Mouse (Mus musculus): ENCODE measurements around the gene Zfp618. TPM values are rescaled to one million over a fixed set of nuclear protein-coding genes. Genes with fewer than 3 reads are reported as not detected.

The Zfp618 gene
- polyA plus RNA-seq, 1 experiment from 2014 or later = 6.7 TPM

- no peak for DNase-seq (ENCODE audit: low spot score)
Measured at GRCm38 (mm10) chr4:63049596-63050318, 84.4 kb downstream of the Zfp618 start.

GRCm38 (mm10) chr4:63050319-63050676 lies 84.9 kb downstream of the Zfp618 start:
- Histone ChIP-seq H3K36me3 (ENCODE audit: control insufficient read depth, insufficient read depth, low read length) (no peaks in the 10 kb centered on the region), H3K27ac (replicated peaks) (no peak overlapping the region), H3K9me3 (ENCODE audit: control insufficient read depth, low read length) (no peaks in the 10 kb centered on the region), H3K27me3 (ENCODE audit: control insufficient read depth, insufficient read depth, low read length) (no peaks in the 10 kb centered on the region), H3K4me3 (ENCODE audit: low read depth, low read length) (no peak overlapping the region), H3K4me1 (replicated peaks; ENCODE audit: control insufficient read depth, insufficient read depth) (no peaks in the 10 kb centered on the region; the same call in 1 of the 2 replicates), H3K9ac (ENCODE audit: low read length) (no peak overlapping the region), H3K4me2 (replicated peaks; ENCODE audit: low read depth) (no peak overlapping the region)
- TF ChIP-seq CTCF (IDR thresholded peaks at IDR 0.05; ENCODE audit: low read depth) = no peak
- DNase-seq (ENCODE audit: low spot score) = no peak
- WGBS = 50% methylated on average over 4 of the region's 4 CpGs
- no peak for ATAC-seq (ENCODE audit: low FRiP score, low TSS enrichment)

More at GRCm38 (mm10) chr4:63049596-63050318, 84.4 kb downstream of the Zfp618 start:
- TF ChIP-seq EP300 (optimal IDR thresholded peaks at IDR 0.05) (no peak), CTCF (IDR thresholded peaks at IDR 0.05; ENCODE audit: low read depth) (no peak)
- H3K4me3 ChIP-seq (ENCODE audit: low read depth, low read length) = no peak overlapping the region
- ATAC-seq (ENCODE audit: low FRiP score, low TSS enrichment) = no peak
- H3K4me1 ChIP-seq (replicated peaks; ENCODE audit: control insufficient read depth, insufficient read depth) = no peaks in the 10 kb centered on the region; the same call in 1 of the 2 replicates
- H3K27me3 ChIP-seq (ENCODE audit: control insufficient read depth, insufficient read depth, low read length) = no peaks in the 10 kb centered on the region
- no peak overlapping the region for H3K9ac ChIP-seq (ENCODE audit: low read length)
- H3K36me3 ChIP-seq (ENCODE audit: control insufficient read depth, insufficient read depth, low read length) = no peaks in the 10 kb centered on the region
- H3K9me3 ChIP-seq (ENCODE audit: control insufficient read depth, low read length) = no peaks in the 10 kb centered on the region
- H3K27ac ChIP-seq (replicated peaks) = peak overlapping the region; percentile 13; the same call in 1 of the 2 replicates
- H3K4me2 ChIP-seq (replicated peaks; ENCODE audit: low read depth) = no peak overlapping the region

- H3K27me3 ChIP-seq (ENCODE audit: control insufficient read depth, insufficient read depth, low read length) = no peaks in the 10 kb centered on the region
- WGBS = 58% methylated on average over 4 of the region's 4 CpGs
- no peaks in the 10 kb centered on the region for H3K9me3 ChIP-seq (ENCODE audit: control insufficient read depth, low read length)
- H3K4me1 ChIP-seq (replicated peaks; ENCODE audit: control insufficient read depth, insufficient read depth) = no peaks in the 10 kb centered on the region; the same call in 1 of the 2 replicates
- no peak for DNase-seq (ENCODE audit: low spot score)
- no peak overlapping the region for H3K4me3 ChIP-seq (ENCODE audit: low read depth, low read length)
- H3K27ac ChIP-seq (replicated peaks) = no peak overlapping the region
- TF ChIP-seq CTCF (IDR thresholded peaks at IDR 0.05; ENCODE audit: low read depth) (no peak), EP300 (optimal IDR thresholded peaks at IDR 0.05) (no peak)
- H3K9ac ChIP-seq (ENCODE audit: low read length) = no peak overlapping the region
- H3K36me3 ChIP-seq (ENCODE audit: control insufficient read depth, insufficient read depth, low read length) = no peaks in the 10 kb centered on the region
- no peak for ATAC-seq (ENCODE audit: low FRiP score, low TSS enrichment)
- H3K4me2 ChIP-seq (replicated peaks; ENCODE audit: low read depth) = no peak overlapping the region
Measured at GRCm38 (mm10) chr4:63050949-63051348, 85.6 kb downstream of the Zfp618 start.

- no peak overlapping the region for H3K9ac ChIP-seq (ENCODE audit: low read length)
- H3K4me1 ChIP-seq (replicated peaks; ENCODE audit: control insufficient read depth, insufficient read depth) = peaks cover 6% of the 10 kb centered on the region
- H3K4me2 ChIP-seq (replicated peaks; ENCODE audit: low read depth) = no peak overlapping the region
- peak; percentile 81 for ATAC-seq (ENCODE audit: low FRiP score, low TSS enrichment)
- H3K36me3 ChIP-seq (ENCODE audit: control insufficient read depth, insufficient read depth, low read length) = no peaks in the 10 kb centered on the region
- H3K9me3 ChIP-seq (ENCODE audit: control insufficient read depth, low read length) = no peaks in the 10 kb centered on the region
- 32% methylated on average over 7 of the region's 7 CpGs for WGBS
- no peak overlapping the region for H3K4me3 ChIP-seq (ENCODE audit: low read depth, low read length)
- TF ChIP-seq EP300 (optimal IDR thresholded peaks at IDR 0.05) = no peak
- TF ChIP-seq CTCF (IDR thresholded peaks at IDR 0.05; ENCODE audit: low read depth) = no peak
- H3K27me3 ChIP-seq (ENCODE audit: control insufficient read depth, insufficient read depth, low read length) = no peaks in the 10 kb centered on the region
- DNase-seq (ENCODE audit: low spot score) = peak; percentile 42
- peak overlapping the region; percentile 59 for H3K27ac ChIP-seq (replicated peaks)
Measured at GRCm38 (mm10) chr4:63051940-63052661, 86.7 kb downstream of the Zfp618 start.

GRCm38 (mm10) chr4:63052662-63053033 lies 87.3 kb downstream of the Zfp618 start:
- Histone ChIP-seq H3K27me3 (ENCODE audit: control insufficient read depth, insufficient read depth, low read length) (no peaks in the 10 kb centered on the region), H3K4me1 (replicated peaks; ENCODE audit: control insufficient read depth, insufficient read depth) (peaks cover 6% of the 10 kb centered on the region), H3K9me3 (ENCODE audit: control insufficient read depth, low read length) (no peaks in the 10 kb centered on the region), H3K4me3 (ENCODE audit: low read depth, low read length) (no peak overlapping the region), H3K36me3 (ENCODE audit: control insufficient read depth, insufficient read depth, low read length) (no peaks in the 10 kb centered on the region), H3K9ac (ENCODE audit: low read length) (no peak overlapping the region), H3K27ac (replicated peaks) (peak overlapping the region; percentile 59), H3K4me2 (replicated peaks; ENCODE audit: low read depth) (no peak overlapping the region)
- WGBS = 26% methylated on average over 2 of the region's 2 CpGs
- TF ChIP-seq CTCF (IDR thresholded peaks at IDR 0.05; ENCODE audit: low read depth) (no peak), EP300 (optimal IDR thresholded peaks at IDR 0.05) (no peak)
- peak; percentile 31 for ATAC-seq (ENCODE audit: low FRiP score, low TSS enrichment)
- DNase-seq (ENCODE audit: low spot score) = no peak

- H3K36me3 ChIP-seq (ENCODE audit: control insufficient read depth, insufficient read depth, low read length) = no peaks in the 10 kb centered on the region
- H3K9me3 ChIP-seq (ENCODE audit: control insufficient read depth, low read length) = no peaks in the 10 kb centered on the region
- no peak overlapping the region for H3K4me3 ChIP-seq (ENCODE audit: low read depth, low read length)
- DNase-seq (ENCODE audit: low spot score) (no peak), ATAC-seq (ENCODE audit: low FRiP score, low TSS enrichment) (no peak)
- no peak for TF ChIP-seq CTCF (IDR thresholded peaks at IDR 0.05; ENCODE audit: low read depth)
- no peak for TF ChIP-seq EP300 (optimal IDR thresholded peaks at IDR 0.05)
- H3K27ac ChIP-seq (replicated peaks) = no peak overlapping the region
- H3K4me2 ChIP-seq (replicated peaks; ENCODE audit: low read depth) = no peak overlapping the region
- WGBS = 75% methylated on average over 10 of the region's 10 CpGs
- no peaks in the 10 kb centered on the region for H3K27me3 ChIP-seq (ENCODE audit: control insufficient read depth, insufficient read depth, low read length)
- H3K9ac ChIP-seq (ENCODE audit: low read length) = no peak overlapping the region
- H3K4me1 ChIP-seq (replicated peaks; ENCODE audit: control insufficient read depth, insufficient read depth) = peaks cover 6% of the 10 kb centered on the region
Measured at GRCm38 (mm10) chr4:63055216-63055745, 89.9 kb downstream of the Zfp618 start.
